Mouse (Mus musculus): ENCODE measurements around the gene Rnf181. TPM values are rescaled to one million over a fixed set of nuclear protein-coding genes. Genes with fewer than 3 reads are reported as not detected.
A peak's percentile ranks its signal among the peaks of the same experiment; 100 is the strongest.

The Rnf181 gene
- polyA plus RNA-seq, 1 experiment from 2014 or later, result 150 TPM

GRCm38 (mm10) chr6:72373184-72373583 lies 6.4 kb upstream of the Rnf181 start:
- H3K4me3 ChIP-seq (replicated peaks; ENCODE audit: low read depth, low read length), result no peak overlapping the region
- no peak for ATAC-seq (replicated peaks; ENCODE audit: low FRiP score, low read depth)
- no peaks in the 10 kb centered on the region for H3K36me3 ChIP-seq (ENCODE audit: insufficient read depth, low read length)
- DNase-seq (ENCODE audit: low spot score), result no peak
- no peak overlapping the region for H3K9ac ChIP-seq (ENCODE audit: low read depth, low read length)
- H3K4me1 ChIP-seq (replicated peaks; ENCODE audit: insufficient read depth, low read length), result peaks cover 8% of the 10 kb centered on the region; the same call in 1 of the 2 replicates
- no peaks in the 10 kb centered on the region for H3K9me3 ChIP-seq (replicated peaks; ENCODE audit: low read length)
- 84% methylated on average over 4 of the region's 4 CpGs for WGBS
- no peak for TF ChIP-seq CTCF (IDR thresholded peaks at IDR 0.05; ENCODE audit: low read depth)
- no peak overlapping the region for H3K27ac ChIP-seq
- no peaks in the 10 kb centered on the region for H3K27me3 ChIP-seq (ENCODE audit: insufficient read depth, low read length)
- no peak overlapping the region for H3K4me2 ChIP-seq (ENCODE audit: low read length)

DNA sequence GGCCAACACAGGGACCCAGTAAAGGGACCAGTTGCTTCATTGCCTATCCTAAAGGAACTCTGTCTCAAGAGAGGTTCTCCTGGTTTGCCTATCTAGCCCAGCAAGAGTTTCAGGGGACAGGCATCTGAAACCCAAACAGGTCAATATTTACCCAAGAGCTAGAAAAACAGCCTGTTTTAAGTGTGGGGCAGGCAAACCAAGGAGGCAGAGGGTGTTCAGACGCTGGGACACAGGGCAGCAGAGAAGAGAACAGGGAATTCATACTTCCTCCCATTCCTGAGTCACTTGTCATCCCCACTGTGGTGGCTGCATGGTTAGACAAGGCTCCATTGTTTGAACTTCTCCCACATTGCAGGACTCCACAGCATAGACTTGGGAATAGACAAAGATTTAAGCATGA lies 4.8 kb upstream of the Rnf181 start:
- TF ChIP-seq CTCF (IDR thresholded peaks at IDR 0.05; ENCODE audit: low read depth), result no peak
- no peak for ATAC-seq (replicated peaks; ENCODE audit: low FRiP score, low read depth)
- Histone ChIP-seq H3K4me1 (replicated peaks; ENCODE audit: insufficient read depth, low read length) (peaks cover 8% of the 10 kb centered on the region; the same call in 1 of the 2 replicates), H3K27ac (no peak overlapping the region), H3K9me3 (replicated peaks; ENCODE audit: low read length) (no peaks in the 10 kb centered on the region), H3K9ac (ENCODE audit: low read depth, low read length) (no peak overlapping the region), H3K36me3 (ENCODE audit: insufficient read depth, low read length) (no peaks in the 10 kb centered on the region), H3K4me3 (replicated peaks; ENCODE audit: low read depth, low read length) (no peak overlapping the region), H3K4me2 (ENCODE audit: low read length) (no peak overlapping the region), H3K27me3 (ENCODE audit: insufficient read depth, low read length) (no peaks in the 10 kb centered on the region)
- 25% methylated on average over 1 of the region's 1 CpGs for WGBS
- no peak for DNase-seq (ENCODE audit: low spot score)

DNA sequence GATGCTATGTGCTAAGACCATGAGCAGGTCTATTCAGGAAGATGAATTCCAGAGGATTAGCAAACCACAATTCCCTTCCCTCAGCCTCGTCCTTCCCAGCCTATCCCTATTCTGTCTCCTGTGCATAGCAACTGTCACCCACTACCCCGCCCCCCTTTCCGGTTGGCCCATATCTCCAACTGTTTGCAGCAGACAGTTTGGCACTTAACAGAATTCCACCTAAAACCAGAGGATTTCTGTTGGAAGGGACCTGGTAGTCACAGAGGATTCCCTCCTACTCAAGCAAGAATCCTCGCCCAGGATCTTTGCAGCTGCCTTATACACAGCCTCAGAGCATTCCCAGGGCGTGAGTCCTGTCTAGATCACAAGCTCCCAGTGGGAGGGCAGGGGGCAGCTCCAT lies 4.4 kb upstream of the Rnf181 start:
- peak; percentile 57 for DNase-seq (ENCODE audit: low spot score)
- H3K27me3 ChIP-seq (ENCODE audit: insufficient read depth, low read length), result no peaks in the 10 kb centered on the region
- H3K4me2 ChIP-seq (ENCODE audit: low read length), result no peak overlapping the region
- H3K9ac ChIP-seq (ENCODE audit: low read depth, low read length), result no peak overlapping the region
- TF ChIP-seq CTCF (IDR thresholded peaks at IDR 0.05; ENCODE audit: low read depth), result no peak
- no peak overlapping the region for H3K27ac ChIP-seq
- no peaks in the 10 kb centered on the region for H3K36me3 ChIP-seq (ENCODE audit: insufficient read depth, low read length)
- no peaks in the 10 kb centered on the region for H3K9me3 ChIP-seq (replicated peaks; ENCODE audit: low read length)
- no peak for ATAC-seq (replicated peaks; ENCODE audit: low FRiP score, low read depth)
- 45% methylated on average over 5 of the region's 5 CpGs for WGBS
- H3K4me3 ChIP-seq (replicated peaks; ENCODE audit: low read depth, low read length), result no peak overlapping the region
- H3K4me1 ChIP-seq (replicated peaks; ENCODE audit: insufficient read depth, low read length), result peaks cover 8% of the 10 kb centered on the region; the same call in 1 of the 2 replicates

- no peak for DNase-seq (ENCODE audit: low spot score)
- no peak overlapping the region for H3K4me3 ChIP-seq (replicated peaks; ENCODE audit: low read depth, low read length)
- no peak overlapping the region for H3K4me2 ChIP-seq (ENCODE audit: low read length)
- H3K9me3 ChIP-seq (replicated peaks; ENCODE audit: low read length), result no peaks in the 10 kb centered on the region
- 73% methylated on average over 12 of the region's 12 CpGs for WGBS
- H3K36me3 ChIP-seq (ENCODE audit: insufficient read depth, low read length), result no peaks in the 10 kb centered on the region
- H3K27me3 ChIP-seq (ENCODE audit: insufficient read depth, low read length), result no peaks in the 10 kb centered on the region
- TF ChIP-seq CTCF (IDR thresholded peaks at IDR 0.05; ENCODE audit: low read depth), result no peak
- no peak overlapping the region for H3K27ac ChIP-seq
- ATAC-seq (replicated peaks; ENCODE audit: low FRiP score, low read depth), result no peak
- H3K9ac ChIP-seq (ENCODE audit: low read depth, low read length), result no peak overlapping the region
- H3K4me1 ChIP-seq (replicated peaks; ENCODE audit: insufficient read depth, low read length), result peaks cover 8% of the 10 kb centered on the region; the same call in 1 of the 2 replicates
Observed at GRCm38 (mm10) chr6:72370091-72370490, 3.3 kb upstream of the Rnf181 start.

DNA sequence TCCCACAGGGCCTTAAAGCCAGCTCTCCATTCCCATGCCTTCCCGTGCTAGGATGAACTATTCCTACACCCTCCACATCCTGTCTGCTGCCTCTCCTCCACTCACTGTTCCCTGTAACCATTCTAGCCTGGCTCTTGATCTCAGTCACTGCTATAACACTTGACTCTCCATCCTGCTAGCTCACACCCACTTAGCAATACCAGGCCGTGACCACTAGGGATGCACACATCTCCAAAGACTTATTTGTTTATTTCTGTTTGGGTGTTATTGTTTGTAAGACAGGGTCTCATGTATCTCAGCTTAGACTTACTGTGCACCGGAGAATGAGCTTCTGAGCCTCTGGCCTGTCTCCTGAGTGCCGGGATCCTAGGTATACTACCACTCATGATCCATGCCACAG lies 2.8 kb upstream of the Rnf181 start:
- ATAC-seq (replicated peaks; ENCODE audit: low FRiP score, low read depth) (no peak), DNase-seq (ENCODE audit: low spot score) (no peak)
- 80% methylated on average over 4 of the region's 4 CpGs for WGBS
- H3K4me3 ChIP-seq (replicated peaks; ENCODE audit: low read depth, low read length), result no peak overlapping the region
- H3K36me3 ChIP-seq (ENCODE audit: insufficient read depth, low read length), result no peaks in the 10 kb centered on the region
- no peak overlapping the region for H3K9ac ChIP-seq (ENCODE audit: low read depth, low read length)
- H3K27me3 ChIP-seq (ENCODE audit: insufficient read depth, low read length), result no peaks in the 10 kb centered on the region
- no peak overlapping the region for H3K27ac ChIP-seq
- H3K4me2 ChIP-seq (ENCODE audit: low read length), result no peak overlapping the region
- no peaks in the 10 kb centered on the region for H3K9me3 ChIP-seq (replicated peaks; ENCODE audit: low read length)
- peaks cover 8% of the 10 kb centered on the region; the same call in 1 of the 2 replicates for H3K4me1 ChIP-seq (replicated peaks; ENCODE audit: insufficient read depth, low read length)
- TF ChIP-seq CTCF (IDR thresholded peaks at IDR 0.05; ENCODE audit: low read depth), result peak; percentile 15; the same call in 1 of the 2 replicates

DNA sequence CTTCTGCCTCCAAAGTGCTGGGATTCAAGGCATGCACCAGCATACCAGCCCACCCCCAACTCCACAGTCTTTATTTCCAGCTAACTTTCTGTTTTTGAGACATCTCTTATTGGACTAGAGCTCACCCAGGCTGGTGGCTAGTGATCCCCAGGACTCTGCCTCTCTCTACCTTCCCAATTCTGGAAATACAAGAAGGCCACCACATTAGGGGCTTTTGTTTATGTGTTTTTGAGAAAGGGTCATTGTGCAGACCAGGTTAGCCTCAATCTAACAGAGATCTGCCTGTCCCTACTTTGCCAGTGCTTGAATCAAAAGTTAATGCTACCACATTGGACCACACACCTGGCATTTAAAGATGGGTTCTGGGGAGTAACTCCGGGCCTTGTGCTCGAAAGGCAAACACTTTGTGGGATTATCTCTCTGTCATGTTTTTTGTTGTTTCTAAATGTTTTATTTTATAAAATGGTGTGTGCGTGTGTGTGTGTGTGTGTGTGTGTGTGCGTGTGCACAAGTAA lies 761 bp upstream of the Rnf181 start:
- ATAC-seq (replicated peaks; ENCODE audit: low FRiP score, low read depth), result no peak
- Histone ChIP-seq H3K27ac (no peak overlapping the region), H3K4me1 (replicated peaks; ENCODE audit: insufficient read depth, low read length) (peaks cover 8% of the 10 kb centered on the region; the same call in 1 of the 2 replicates), H3K4me3 (replicated peaks; ENCODE audit: low read depth, low read length) (no peak overlapping the region), H3K4me2 (ENCODE audit: low read length) (no peak overlapping the region), H3K9me3 (replicated peaks; ENCODE audit: low read length) (no peaks in the 10 kb centered on the region), H3K27me3 (ENCODE audit: insufficient read depth, low read length) (no peaks in the 10 kb centered on the region), H3K9ac (ENCODE audit: low read depth, low read length) (no peak overlapping the region), H3K36me3 (ENCODE audit: insufficient read depth, low read length) (no peaks in the 10 kb centered on the region)
- WGBS, result 78% methylated on average over 4 of the region's 4 CpGs
- DNase-seq (ENCODE audit: low spot score), result no peak
- TF ChIP-seq CTCF (IDR thresholded peaks at IDR 0.05; ENCODE audit: low read depth), result no peak

- Histone ChIP-seq H3K27me3 (ENCODE audit: insufficient read depth, low read length) (no peaks in the 10 kb centered on the region), H3K9me3 (replicated peaks; ENCODE audit: low read length) (no peaks in the 10 kb centered on the region), H3K4me3 (replicated peaks; ENCODE audit: low read depth, low read length) (no peak overlapping the region), H3K4me2 (ENCODE audit: low read length) (no peak overlapping the region), H3K9ac (ENCODE audit: low read depth, low read length) (no peak overlapping the region), H3K4me1 (replicated peaks; ENCODE audit: insufficient read depth, low read length) (peaks cover 8% of the 10 kb centered on the region; the same call in 1 of the 2 replicates), H3K36me3 (ENCODE audit: insufficient read depth, low read length) (no peaks in the 10 kb centered on the region), H3K27ac (no peak overlapping the region)
- WGBS, result 45% methylated on average over 3 of the region's 3 CpGs
- DNase-seq (ENCODE audit: low spot score) (no peak), ATAC-seq (replicated peaks; ENCODE audit: low FRiP score, low read depth) (no peak)
- no peak for TF ChIP-seq CTCF (IDR thresholded peaks at IDR 0.05; ENCODE audit: low read depth)
Observed at GRCm38 (mm10) chr6:72366304-72366703, 452 bp downstream of the Rnf181 start.

All from kidney, postnatal 0 days (tissue).